Mouse (Mus musculus) olfactory bulb, adult 2 months (tissue): ENCODE measurements around the gene Kcnn3. TPM values are rescaled to one million over a fixed set of nuclear protein-coding genes. Genes with fewer than 3 reads are reported as not detected.
A peak's percentile ranks its signal among the peaks of the same experiment; 100 is the strongest.

Source experiments
- H3K27ac ChIP-seq: fragments of 200-500 bp; 2 replicates; pipeline ENCODE4 v1.5.1; 2012; ENCODE audit warnings: low read depth, low read length; ENCODE audit not compliant: insufficient read depth
- H3K4me1 ChIP-seq: fragments of 200-500 bp; 2 replicates; pipeline ENCODE4 v1.6.1; 2012; ENCODE audit warnings: low read length; ENCODE audit not compliant: control insufficient read depth, insufficient read depth
- H3K4me3 ChIP-seq: fragments of 200-500 bp; 2 replicates; pipeline ENCODE4 v1.5.1; 2012; ENCODE audit warnings: mild to moderate bottlenecking, low read depth, low read length, moderate library complexity; ENCODE audit not compliant: insufficient read depth
- CTCF ChIP-seq: fragments of 200-500 bp; IDR thresholded peaks from 2 replicates; pipeline ENCODE4 v1.5.1; 2012; ENCODE audit warnings: low read depth, mild to moderate bottlenecking, low read length, moderate library complexity; ENCODE audit not compliant: insufficient read depth
- POLR2A ChIP-seq: fragments of 200-500 bp; IDR thresholded peaks from 2 replicates; pipeline ENCODE4 v1.6.1; 2012; ENCODE audit warnings: mild to moderate bottlenecking, low read depth, low read length, moderate library complexity; ENCODE audit not compliant: insufficient read depth
- WGBS: fragments of 180-500 bp; shearing (Covaris S2); methylation state at CpG from one replicate; pipeline ENCODE4 v1.1.7; 2018; 5-methylcytosine and 5-hydroxymethylcytosine counted together
- polyA plus RNA-seq: library from polyadenylated mRNA; stranded (reverse); fragments of >200 nt; gene quantifications from 2 replicates; pipeline ENCODE4 v1.2.4, GENCODE M21; 2012; ENCODE audit warnings: low replicate concordance; ENCODE audit not compliant: missing spikeins, insufficient read depth, insufficient read length

The Kcnn3 gene
- polyA plus RNA-seq, 1 experiment = not detected

- WGBS = 20% methylated on average over 18 of the region's 18 CpGs
- H3K27ac ChIP-seq = peak overlapping the region; percentile 58
- TF ChIP-seq CTCF (no peak), POLR2A (no peak)
- H3K4me1 ChIP-seq = peaks cover 18% of the 10 kb centered on the region
- H3K4me3 ChIP-seq = no peak overlapping the region
Measured at GRCm38 (mm10) chr3:89613526-89614523, 93.9 kb downstream of the Kcnn3 start.

GRCm38 (mm10) chr3:89616861-89617260, 96.9 kb downstream of the Kcnn3 start:
- no peak for TF ChIP-seq POLR2A
- TF ChIP-seq CTCF = no peak
- no peak overlapping the region for H3K27ac ChIP-seq
- peaks cover 18% of the 10 kb centered on the region for H3K4me1 ChIP-seq
- no peak overlapping the region for H3K4me3 ChIP-seq
- WGBS = 78% methylated on average over 6 of the region's 6 CpGs

GRCm38 (mm10) chr3:89617360-89617759, 97.4 kb downstream of the Kcnn3 start:
- no peak overlapping the region for H3K4me3 ChIP-seq
- H3K27ac ChIP-seq = no peak overlapping the region
- TF ChIP-seq POLR2A = no peak
- no peak for TF ChIP-seq CTCF
- 95% methylated on average over 2 of the region's 2 CpGs for WGBS
- H3K4me1 ChIP-seq = peaks cover 18% of the 10 kb centered on the region

GRCm38 (mm10) chr3:89622825-89623224, 102.9 kb downstream of the Kcnn3 start:
- Histone ChIP-seq H3K27ac (no peak overlapping the region), H3K4me1 (peaks cover 16% of the 10 kb centered on the region), H3K4me3 (no peak overlapping the region)
- no peak for TF ChIP-seq POLR2A
- no peak for TF ChIP-seq CTCF
- 48% methylated on average over 6 of the region's 6 CpGs for WGBS

GRCm38 (mm10) chr3:89623531-89623930, 103.6 kb downstream of the Kcnn3 start:
- no peak for TF ChIP-seq POLR2A
- TF ChIP-seq CTCF = no peak
- peaks cover 16% of the 10 kb centered on the region for H3K4me1 ChIP-seq
- no peak overlapping the region for H3K4me3 ChIP-seq
- H3K27ac ChIP-seq = no peak overlapping the region
- WGBS = 69% methylated on average over 4 of the region's 4 CpGs

GRCm38 (mm10) chr3:89624001-89624400, 104.0 kb downstream of the Kcnn3 start:
- Histone ChIP-seq H3K4me1 (peaks cover 16% of the 10 kb centered on the region), H3K4me3 (no peak overlapping the region), H3K27ac (no peak overlapping the region)
- WGBS = 74% methylated on average over 6 of the region's 6 CpGs
- TF ChIP-seq CTCF (no peak), POLR2A (no peak)

- Histone ChIP-seq H3K4me3 (no peak overlapping the region), H3K27ac (no peak overlapping the region), H3K4me1 (peaks cover 16% of the 10 kb centered on the region)
- TF ChIP-seq CTCF (no peak), POLR2A (no peak)
- 35% methylated on average over 5 of the region's 5 CpGs for WGBS
Measured at GRCm38 (mm10) chr3:89624814-89625445, 105.0 kb downstream of the Kcnn3 start.

- WGBS = 48% methylated on average over 4 of the region's 4 CpGs
- no peak overlapping the region for H3K27ac ChIP-seq
Measured at GRCm38 (mm10) chr3:89626556-89626955, 106.6 kb downstream of the Kcnn3 start.

GRCm38 (mm10) chr3:89629811-89630210, 109.8 kb downstream of the Kcnn3 start:
- peaks cover 11% of the 10 kb centered on the region for H3K4me1 ChIP-seq
- no peak overlapping the region for H3K4me3 ChIP-seq
- WGBS = 78% methylated on average over 3 of the region's 3 CpGs
- no peak for TF ChIP-seq CTCF
- no peak for TF ChIP-seq POLR2A
- no peak overlapping the region for H3K27ac ChIP-seq

More at GRCm38 (mm10) chr3:89626556-89626955, 106.6 kb downstream of the Kcnn3 start:
- H3K4me3 ChIP-seq = no peak overlapping the region
- H3K4me1 ChIP-seq = peaks cover 16% of the 10 kb centered on the region
- TF ChIP-seq POLR2A = no peak
- TF ChIP-seq CTCF = no peak
